Mouse (Mus musculus) lung, postnatal 0 days (tissue): ENCODE measurements around the gene Ksr1.

Source experiments
- CTCF ChIP-seq: IDR thresholded peaks from 2 replicates; pipeline ENCODE4 v1.5.1; 2016; ENCODE audit warnings: antibody characterized with exemption, mild to moderate bottlenecking
- EP300 ChIP-seq: IDR thresholded peaks from 2 replicates; pipeline ENCODE4 v1.6.1; 2016; ENCODE audit warnings: antibody characterized with exemption, mild to moderate bottlenecking, control low read depth

GRCm38 (mm10) chr11:79050781-79051507, 95.3 kb downstream of the Ksr1 start:
- TF ChIP-seq CTCF: no peak
- no peak for TF ChIP-seq EP300
